Mouse (Mus musculus): Measurements from ENCODE around the gene Olfr366.
"Not testable (repeated sequence)": the region's sequence is repeated elsewhere in the genome, so short reads cannot be mapped to it uniquely, and the experiment has no call there.

The Olfr366 gene

GRCm38 (mm10) chr2:37211274-37211673 is at the start of gene Olfr366:
Gene Olfr366, plus strand, starts transcription at chr2:37211574.
- DNase-seq (ENCODE audit: inconsistent age in 2 of 2, low spot score in 1 of 2) = no peak

GRCm38 (mm10) chr2:37187898-37188297 is 23.5 kb upstream of the Olfr366 start, which contains the start of gene Olfr365:
Gene Olfr365, plus strand, starts transcription at chr2:37188198.
- DNase-seq (ENCODE audit: inconsistent age in 2 of 2, low spot score in 1 of 2) = no peak

- not testable (repeated sequence) for DNase-seq (ENCODE audit: inconsistent age in 2 of 2, low spot score in 1 of 2)
Observed at GRCm38 (mm10) chr2:37261781-37262180, 50.4 kb downstream of the Olfr366 start.
